Mouse (Mus musculus): ENCODE measurements around the gene Krtap16-1. TPM values are rescaled to one million over a fixed set of nuclear protein-coding genes. Genes with fewer than 3 reads are reported as not detected.

Krtap16-1 gene
- total and polyA plus RNA-seq, 3 experiments: not detected

DNA sequence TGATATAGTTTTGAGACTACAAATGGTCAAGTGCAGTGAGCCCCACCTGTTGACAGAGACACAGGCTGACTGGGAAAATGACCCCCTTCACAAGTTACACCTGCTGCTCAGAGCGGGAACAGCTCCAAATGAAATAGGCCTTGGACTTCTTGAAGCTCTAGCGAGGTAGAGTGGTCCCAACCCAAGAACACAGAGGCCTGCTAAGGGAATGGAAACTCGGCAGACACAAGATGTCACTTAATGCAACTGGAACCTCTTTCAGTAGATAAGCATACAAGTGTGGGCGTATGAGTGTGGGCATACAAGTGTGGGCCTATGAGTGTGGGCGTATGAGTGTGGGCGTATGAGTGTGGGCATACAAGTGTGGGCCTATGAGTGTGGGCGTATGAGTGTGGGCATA is 12.7 kb upstream of the Krtap16-1 start:
- peaks cover 61% of the 10 kb centered on the region for H3K27me3 ChIP-seq (replicated peaks)
- no peak overlapping the region for H3K27ac ChIP-seq (ENCODE audit: insufficient read depth, low read depth)
- H3K4me3 ChIP-seq (replicated peaks in 1 of 3; ENCODE audit: low read depth in 2 of 3, low read length in 2 of 3, poor library complexity in 1 of 3): no peak overlapping the region
- peaks cover 6% of the 10 kb centered on the region for H3K9me3 ChIP-seq (replicated peaks; ENCODE audit: low read length)
- H3K36me3 ChIP-seq (replicated peaks in 1 of 2; ENCODE audit: control insufficient read depth in 1 of 2, insufficient read depth in 1 of 2, low read length in 1 of 2): no peaks in the 10 kb centered on the region
- H3K4me1 ChIP-seq (ENCODE audit: control insufficient read depth in 1 of 2, insufficient read depth in 2 of 2): no peaks in the 10 kb centered on the region
- no peak overlapping the region for H3K4me2 ChIP-seq (ENCODE audit: insufficient read depth, low read depth, poor library complexity, severe bottlenecking)
- no peaks in the 10 kb centered on the region for H3K79me2 ChIP-seq (replicated peaks; ENCODE audit: control insufficient read depth, extremely low read depth, insufficient read depth, poor library complexity, severe bottlenecking)
- no peak overlapping the region for H3K9ac ChIP-seq (ENCODE audit: insufficient read depth, low read depth)
- in situ Hi-C loops (cut with MboI; ENCODE audit: low pct_ligation_motif_present, low pct_unique_long_range_greater_than_20kb, low sequenced_read_pairs) (no loop called here), dilution Hi-C loops (cut with MboI; ENCODE audit: extremely low pct_ligation_motif_present, extremely low pct_unique_long_range_greater_than_20kb, low sequenced_read_pairs) (no loop called here)
- TF ChIP-seq IRF4 (IDR thresholded peaks at IDR 0.05; ENCODE audit: low read depth, low read length): no peak
- TF ChIP-seq ETS1 (conservative IDR thresholded peaks at IDR 0.05; ENCODE audit: low read depth, low read length): no peak
- no peak for TF ChIP-seq KAT2A (IDR thresholded peaks at IDR 0.05; ENCODE audit: insufficient replicate concordance, low read length)
- no peak for TF ChIP-seq JUN (IDR thresholded peaks at IDR 0.05; ENCODE audit: insufficient read depth, low read depth, low read length)
- TF ChIP-seq TCF12 (IDR thresholded peaks at IDR 0.05; ENCODE audit: low read depth, low read length): no peak
- no peak for DNase-seq (ENCODE audit: extremely low read depth)

DNA sequence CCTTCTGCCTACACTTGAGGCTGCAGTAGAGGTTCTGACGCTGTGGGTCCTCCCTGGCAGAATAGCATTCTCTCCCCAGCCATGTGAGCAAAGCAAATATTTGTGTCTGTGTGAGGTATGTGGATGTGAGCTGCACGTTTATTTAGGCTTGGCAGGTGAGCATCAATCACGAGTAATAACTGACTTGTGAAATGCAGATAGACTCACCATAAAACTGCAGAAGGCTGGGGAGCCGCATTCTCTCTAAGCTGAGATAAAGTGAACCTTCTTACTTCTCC is 7.9 kb upstream of the Krtap16-1 start:
- peaks cover 78% of the 10 kb centered on the region for H3K27me3 ChIP-seq (replicated peaks)
- no peak overlapping the region for H3K4me2 ChIP-seq (ENCODE audit: insufficient read depth, low read depth, poor library complexity, severe bottlenecking)
- H3K36me3 ChIP-seq (replicated peaks in 1 of 2; ENCODE audit: control insufficient read depth in 1 of 2, insufficient read depth in 1 of 2, low read length in 1 of 2): no peaks in the 10 kb centered on the region
- dilution Hi-C loops (cut with MboI; ENCODE audit: extremely low pct_ligation_motif_present, extremely low pct_unique_long_range_greater_than_20kb, low sequenced_read_pairs) (no loop called here), in situ Hi-C loops (cut with MboI; ENCODE audit: low pct_ligation_motif_present, low pct_unique_long_range_greater_than_20kb, low sequenced_read_pairs) (no loop called here)
- H3K27ac ChIP-seq (ENCODE audit: insufficient read depth, low read depth): no peak overlapping the region
- no peak for DNase-seq (ENCODE audit: extremely low read depth)
- no peaks in the 10 kb centered on the region for H3K4me1 ChIP-seq (ENCODE audit: control insufficient read depth in 1 of 2, insufficient read depth in 2 of 2)
- no peak for TF ChIP-seq ZNF384 (IDR thresholded peaks at IDR 0.05; ENCODE audit: low read depth, low read length)
- no peak for TF ChIP-seq ZKSCAN1 (IDR thresholded peaks at IDR 0.05; ENCODE audit: borderline replicate concordance, low read depth, low read length)
- no peak for TF ChIP-seq MAFK (IDR thresholded peaks at IDR 0.05; ENCODE audit: insufficient replicate concordance, low read length)
- no peak for TF ChIP-seq BHLHE40 (IDR thresholded peaks at IDR 0.05; ENCODE audit: low read depth, low read length)
- TF ChIP-seq SMC3 (IDR thresholded peaks at IDR 0.05; ENCODE audit: low read depth, low read length): no peak
- TF ChIP-seq POLR2A (IDR thresholded peaks at IDR 0.05; ENCODE audit: low read depth, low read length): no peak
- TF ChIP-seq GABPA (IDR thresholded peaks at IDR 0.05; ENCODE audit: insufficient replicate concordance, low read depth, low read length): no peak
- no peak for TF ChIP-seq NELFE (IDR thresholded peaks at IDR 0.05; ENCODE audit: low read depth, low read length)
- no peak for TF ChIP-seq PAX5 (IDR thresholded peaks at IDR 0.05; ENCODE audit: low read length)
- TF ChIP-seq CHD1 (IDR thresholded peaks at IDR 0.05; ENCODE audit: low read depth, low read length): no peak
- no peak for TF ChIP-seq USF2 (conservative IDR thresholded peaks at IDR 0.05; ENCODE audit: low read depth, low read length)
- no peak for TF ChIP-seq CHD2 (IDR thresholded peaks at IDR 0.05; ENCODE audit: low read length)
- TF ChIP-seq RCOR1 (conservative IDR thresholded peaks at IDR 0.05; ENCODE audit: low read depth, low read length): no peak
- no peak overlapping the region for H3K4me3 ChIP-seq (replicated peaks in 1 of 3; ENCODE audit: low read depth in 2 of 3, low read length in 2 of 3, poor library complexity in 1 of 3)
- no peaks in the 10 kb centered on the region for H3K79me2 ChIP-seq (replicated peaks; ENCODE audit: control insufficient read depth, extremely low read depth, insufficient read depth, poor library complexity, severe bottlenecking)
- H3K9me3 ChIP-seq (replicated peaks; ENCODE audit: low read length): no peaks in the 10 kb centered on the region
- H3K9ac ChIP-seq (ENCODE audit: insufficient read depth, low read depth): no peak overlapping the region

Data from CH12.LX (cell line).